Mouse (Mus musculus): ENCODE measurements around the gene Btn2a2. TPM values are rescaled to one million over a fixed set of nuclear protein-coding genes. Genes with fewer than 3 reads are reported as not detected.

The Btn2a2 gene
- total RNA-seq, 2 experiments from 2014 or later: not detected

- DNase-seq: no peak
- intact Hi-C loops (cut with DNase I): loop anchor here (10.0 kb wide), 2 partner anchors 1408 to 1488 kb away; partner anchors contain the start of gene Zfp184
Observed at GRCm38 (mm10) chr13:23433206-23433605, 55.5 kb downstream of the Btn2a2 start.

- peak; percentile 95 for DNase-seq
- intact Hi-C loops (cut with DNase I): loop anchor here (10.0 kb wide), 2 partner anchors 1408 to 1488 kb away; partner anchors contain the start of gene Zfp184
Observed at GRCm38 (mm10) chr13:23432562-23433201, 56.0 kb downstream of the Btn2a2 start.

GRCm38 (mm10) chr13:23431351-23431771 is 57.3 kb downstream of the Btn2a2 start:
- peak; percentile 77 for DNase-seq
- intact Hi-C loops (cut with DNase I): loop anchor here (10.0 kb wide), 2 partner anchors 1407 to 1487 kb away; partner anchors contain the start of gene Zfp184

GRCm38 (mm10) chr13:23430734-23431133 is 57.9 kb downstream of the Btn2a2 start:
- DNase-seq: peak; percentile 74
- intact Hi-C loops (cut with DNase I): loop anchor here (10.0 kb wide), 2 partner anchors 1406 to 1486 kb away; partner anchors contain the start of gene Zfp184

- intact Hi-C loops (cut with DNase I): loop anchor here (10.0 kb wide), 2 partner anchors 1405 to 1485 kb away; partner anchors contain the start of gene Zfp184
- no peak for DNase-seq
Observed at GRCm38 (mm10) chr13:23429771-23430380, 58.8 kb downstream of the Btn2a2 start.

GRCm38 (mm10) chr13:23428166-23428993 is 60.3 kb downstream of the Btn2a2 start:
- intact Hi-C loops (cut with DNase I): no loop called here
- DNase-seq: no peak

Small RNAs within 50 kb of the gene (microRNA-seq; reads per million reads assigned to microRNA genes)
- not detected for gene Gm44297
- not detected for gene n-TStga1

Other genes starting within 250 kb of the Btn2a2 start
- not detected for gene Vmn1r223, start 241.7 kb downstream of the Btn2a2 start, total RNA-seq (2021)
- 10 to 100 TPM; 42.6 to 49.5 TPM for gene Zfp322a, start 119.6 kb downstream of the Btn2a2 start, total RNA-seq (2021)
- 1 to 10 TPM; 5.6 to 6.1 TPM for gene Abt1, start 65.0 kb downstream of the Btn2a2 start, total RNA-seq (2021)
- gene Btn1a1, start 23.0 kb downstream of the Btn2a2 start, total RNA-seq (2021): not detected
- 100 to 1,000 TPM; 441 to 470 TPM for gene Hist1h4h, start 42.2 kb upstream of the Btn2a2 start, total RNA-seq (2021)
- 10 to 100 TPM; 74.6 to 86.0 TPM for gene Hist1h2af, start 45.0 kb upstream of the Btn2a2 start, total RNA-seq (2021)
- gene Hist1h3g, start 46.6 kb upstream of the Btn2a2 start, total RNA-seq (2021): 10 to 100 TPM; 22.0 to 28.6 TPM
- gene Hist1h2bh, start 54.5 kb upstream of the Btn2a2 start, total RNA-seq (2021): 1 to 10 TPM; 4.5 to 6.1 TPM
- 10 to 100 TPM; 42.2 to 44.0 TPM for gene Hist1h3f, start 55.2 kb upstream of the Btn2a2 start, total RNA-seq (2021)
- 100 to 1,000 TPM; 224 to 235 TPM for gene Hist1h4f, start 62.8 kb upstream of the Btn2a2 start, total RNA-seq (2021)
- gene Hist1h1d, start 64.4 kb upstream of the Btn2a2 start, total RNA-seq (2021): 10 to 100 TPM; 12.0 to 12.4 TPM
- 100 to 1,000 TPM; 130 to 134 TPM for gene Hist1h3e, start 73.5 kb upstream of the Btn2a2 start, total RNA-seq (2021)
- 10 to 100 TPM; 24.5 to 31.0 TPM for gene Hist1h2ae, start 82.4 kb upstream of the Btn2a2 start, total RNA-seq (2021)
- gene Hist1h2bg, start 82.5 kb upstream of the Btn2a2 start, total RNA-seq (2021): 100 to 1,000 TPM; 203 to 225 TPM
- gene Hist1h2bf, start 85.3 kb upstream of the Btn2a2 start, total RNA-seq (2021): 100 to 1,000 TPM in 1 of 2 experiments, 10 to 100 TPM in 1; 87.5 to 105 TPM
- 10 to 100 TPM; 18.6 to 25.5 TPM for gene Hist1h2ad, start 85.5 kb upstream of the Btn2a2 start, total RNA-seq (2021)
- 10 to 100 TPM; 18.8 to 24.3 TPM for gene Hist1h3d, start 86.9 kb upstream of the Btn2a2 start, total RNA-seq (2021)
- gene Hist1h4d, start 92.7 kb upstream of the Btn2a2 start, total RNA-seq (2021): 100 to 1,000 TPM; 177 to 192 TPM
- 10 to 100 TPM; 13.0 to 16.9 TPM for gene Hist1h2be, start 132.3 kb upstream of the Btn2a2 start, total RNA-seq (2021)
- gene Hist1h1e, start 133.7 kb upstream of the Btn2a2 start, total RNA-seq (2021): 100 to 1,000 TPM; 112 to 117 TPM
- 1 to 10 TPM; 4.8 to 5.4 TPM for gene Hist1h2ac, start 195.1 kb upstream of the Btn2a2 start, total RNA-seq (2021)
- 10 to 100 TPM; 16.7 to 17.0 TPM for gene Hist1h2bc, start 195.3 kb upstream of the Btn2a2 start, total RNA-seq (2021)
- not detected for gene Hist1h1t, start 207.0 kb upstream of the Btn2a2 start, total RNA-seq (2021)
- gene Hist1h4c, start 209.6 kb upstream of the Btn2a2 start, total RNA-seq (2021): 100 to 1,000 TPM; 109 to 126 TPM
- gene Hfe, start 222.0 kb upstream of the Btn2a2 start, total RNA-seq (2021): 1 to 10 TPM; 1.7 to 2.3 TPM
- 100 to 1,000 TPM; 154 to 166 TPM for gene Hist1h1c, start 250.0 kb upstream of the Btn2a2 start, total RNA-seq (2021)